ENCODE assay signal across 26 mouse cellular contexts in the genomic region with DNA sequence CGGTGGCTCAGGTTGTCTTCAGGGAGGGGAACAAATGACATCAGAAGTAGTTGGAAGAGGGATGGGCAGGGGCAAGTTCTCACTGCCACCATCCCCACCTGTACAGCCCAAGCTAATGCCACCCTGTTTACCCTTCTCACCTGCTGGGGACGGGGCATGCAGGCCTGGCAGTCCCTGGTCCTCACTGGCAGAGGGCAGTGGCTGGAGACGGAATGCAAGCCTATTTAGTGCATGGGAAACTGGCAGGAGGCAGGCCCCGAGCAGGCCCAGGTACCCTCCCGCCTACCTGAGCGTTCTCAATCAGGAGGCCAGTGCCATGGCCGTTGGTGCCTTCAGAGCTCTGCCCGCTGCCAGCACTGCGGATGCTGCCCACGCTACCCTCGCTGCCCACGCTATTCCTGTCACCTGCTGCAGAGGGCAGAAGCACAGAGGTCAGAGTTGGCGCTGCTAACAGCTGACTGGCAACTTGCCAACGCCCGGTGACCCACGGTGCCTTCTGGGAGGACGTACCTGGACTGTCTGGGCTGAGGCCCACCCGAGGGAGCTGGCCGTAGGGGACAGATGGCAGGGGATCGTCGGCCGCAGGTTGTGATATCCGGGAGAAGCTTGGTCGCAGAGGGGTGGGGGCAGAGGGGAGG. TPM values are rescaled to one million over a fixed set of nuclear protein-coding genes. Genes with fewer than 3 reads are reported as not detected.
DNase-seq lines count a peak whose midpoint lies in the region; ATAC-seq lines count a peak whose summit lies in the region.
"Had no signal": no experiment of that assay in that cellular context is flagged by ENCODE, and none has a peak within 500 bp of the region (broad histone marks: within the 10 kb centered on the region; RNA-seq: fewer than 3 reads in every experiment).

No protein-coding gene starts in this region.

- ATAC-seq in heart, embryonic 16.5 days (replicated peaks; ENCODE audit: extremely low read depth, insufficient read depth, low FRiP score): no peak
- ATAC-seq in megakaryocyte, adult 5-6 weeks (ENCODE audit: poor library complexity, severe bottlenecking): no peak
- ATAC-seq in liver, embryonic 15.5 days (ENCODE audit: insufficient read depth): no peak
- ATAC-seq: CD4-positive, CD25-positive, alpha-beta regulatory T cell, adult 4 months; forebrain, postnatal 0 days; hindbrain, embryonic 16.5 days had no signal

- no peaks in the 10 kb centered on the region for H3K27me3 ChIP-seq in heart, embryonic 16.5 days (ENCODE audit: control insufficient read depth, insufficient read depth, low read length)
- H3K27me3 ChIP-seq in megakaryocyte, embryonic 14.5 days (replicated peaks): peaks cover 8% of the 10 kb centered on the region
- no peaks in the 10 kb centered on the region for H3K27me3 ChIP-seq in liver, embryonic 15.5 days
- H3K27me3 ChIP-seq: embryonic facial prominence, embryonic 12.5 days; forebrain, embryonic 12.5 days; heart, embryonic 15.5 days; limb, embryonic 15.5 days; neural tube, embryonic 15.5 days had no signal

- no peak overlapping the region for H3K4me2 ChIP-seq in heart, embryonic 16.5 days (ENCODE audit: low read depth, low read length)
- peak overlapping the region; percentile 69 for H3K4me2 ChIP-seq in liver, embryonic 15.5 days
- H3K4me2 ChIP-seq: embryonic facial prominence, embryonic 12.5 days; forebrain, embryonic 12.5 days; heart, embryonic 15.5 days; limb, embryonic 15.5 days; neural tube, embryonic 15.5 days had no signal

- H3K9ac ChIP-seq in heart, embryonic 16.5 days (ENCODE audit: low read length): 0 out of 2 replicates have a peak overlapping the region, but pooled peaks have one; percentile 5
- no peak overlapping the region for H3K9ac ChIP-seq in liver, embryonic 15.5 days
- H3K9ac ChIP-seq: embryonic facial prominence, embryonic 12.5 days; forebrain, embryonic 12.5 days; forebrain, postnatal 0 days; heart, embryonic 15.5 days; limb, embryonic 15.5 days; neural tube, embryonic 15.5 days had no signal

- DNase-seq in heart, postnatal 14 days: no peak
- DNase-seq in kidney, postnatal 10 days: peak; percentile 57
- DNase-seq in kidney, adult 8-10 months: no peak
- DNase-seq in cerebellum, adult 9-10 months: no peak
- DNase-seq: adrenal gland, postnatal 25 days; embryo, embryonic 11 days; forebrain, postnatal 0 days; layer of hippocampus, postnatal 36 days; lung, postnatal 36 days; midbrain, embryonic 14.5 days; retina, postnatal 1 day; right cerebral cortex, postnatal 14 days had no signal

- no peak overlapping the region for H3K27ac ChIP-seq in heart, embryonic 16.5 days (ENCODE audit: low read length)
- H3K27ac ChIP-seq in liver, embryonic 15.5 days (replicated peaks): no peak overlapping the region; the same call in 1 of the 2 replicates
- H3K27ac ChIP-seq: embryonic facial prominence, embryonic 12.5 days; forebrain, embryonic 12.5 days; heart, embryonic 15.5 days; limb, embryonic 10.5 days; limb, embryonic 15.5 days; neural tube, embryonic 15.5 days had no signal

- no peaks in the 10 kb centered on the region for H3K9me3 ChIP-seq in heart, embryonic 16.5 days (replicated peaks; ENCODE audit: control insufficient read depth, low read length)
- H3K9me3 ChIP-seq in megakaryocyte, embryonic 14.5 days: no peaks in the 10 kb centered on the region
- no peaks in the 10 kb centered on the region for H3K9me3 ChIP-seq in liver, embryonic 15.5 days (replicated peaks)
- H3K9me3 ChIP-seq: embryonic facial prominence, embryonic 12.5 days; forebrain, embryonic 12.5 days; heart, embryonic 15.5 days; limb, embryonic 10.5 days; limb, embryonic 15.5 days; neural tube, embryonic 15.5 days had no signal

- peaks cover 15% of the 10 kb centered on the region for H3K4me1 ChIP-seq in heart, embryonic 16.5 days (ENCODE audit: control insufficient read depth, insufficient read depth, low read length)
- peaks cover 21% of the 10 kb centered on the region for H3K4me1 ChIP-seq in megakaryocyte, embryonic 14.5 days
- H3K4me1 ChIP-seq in liver, embryonic 15.5 days (replicated peaks): peaks cover 59% of the 10 kb centered on the region

- WGBS in heart, embryonic 16.5 days: 78% methylated on average over 24 of the region's 24 CpGs
- 90% methylated on average over 24 of the region's 24 CpGs for WGBS in liver, embryonic 15.5 days (ENCODE audit: insufficient replicate concordance)

- peaks cover 72% of the 10 kb centered on the region for H3K36me3 ChIP-seq in heart, embryonic 16.5 days (ENCODE audit: control insufficient read depth, insufficient read depth)
- peaks cover 61% of the 10 kb centered on the region for H3K36me3 ChIP-seq in megakaryocyte, embryonic 14.5 days (replicated peaks; ENCODE audit: low read length)
- peaks cover 88% of the 10 kb centered on the region for H3K36me3 ChIP-seq in liver, embryonic 15.5 days (replicated peaks)

- no peak overlapping the region for H3K4me3 ChIP-seq in heart, embryonic 16.5 days (ENCODE audit: low read length)
- H3K4me3 ChIP-seq in megakaryocyte, embryonic 14.5 days (replicated peaks): peak overlapping the region; percentile 17
- peak overlapping the region; percentile 51; the same call in 1 of the 2 replicates for H3K4me3 ChIP-seq in liver, embryonic 15.5 days (replicated peaks)
- H3K4me3 ChIP-seq: embryonic facial prominence, embryonic 12.5 days; forebrain, embryonic 12.5 days; heart, embryonic 15.5 days; limb, embryonic 10.5 days; limb, embryonic 15.5 days; neural tube, embryonic 15.5 days had no signal

- intact Hi-C loops in heart, postnatal 14 days (cut with DNase I): no loop called here

RNA-seq across cellular contexts. Expression of a gene that starts 10.2 kb away (rescaled TPM):
- 18.9 and 22.1 TPM in 2 replicates for polyA plus RNA-seq in heart, embryonic 16.5 days (2015; fragmentation: Nextera tagmentation; extraction: Ambion mirVana)
- 10 to 100 TPM; 54.0 to 54.9 TPM for total RNA-seq in heart, postnatal 14 days (2021)
- polyA plus RNA-seq in megakaryocyte, embryonic 14.5 days (2012; ENCODE audit: insufficient read depth, low replicate concordance): 3.0 and 5.3 TPM in 2 replicates
- 1.6 and 2.5 TPM in 2 replicates for total RNA-seq in megakaryocyte, adult 5-6 weeks (2015)
- total RNA-seq in megakaryocyte, adult 5-6 weeks (2017): 1.7 and 3.0 TPM in 2 replicates
- 5.7 and 6.7 TPM in 2 replicates for polyA plus RNA-seq in liver, embryonic 15.5 days (2015; fragmentation: Nextera tagmentation; extraction: Ambion mirVana)

RNA-seq across cellular contexts. Expression of a gene that starts 11.3 kb away (rescaled TPM):
- 26.2 and 28.3 TPM in 2 replicates for polyA plus RNA-seq in heart, embryonic 16.5 days (2015; fragmentation: Nextera tagmentation; extraction: Ambion mirVana)
- total RNA-seq in heart, postnatal 14 days (2021): 10 to 100 TPM in 1 of 2 experiments, 1 to 10 TPM in 1; 8.7 to 12.1 TPM
- 21.0 and 35.3 TPM in 2 replicates for polyA plus RNA-seq in megakaryocyte, embryonic 14.5 days (2012; ENCODE audit: insufficient read depth, low replicate concordance)
- total RNA-seq in megakaryocyte, adult 5-6 weeks (2015): 2.6 and 5.4 TPM in 2 replicates
- total RNA-seq in megakaryocyte, adult 5-6 weeks (2017): 7.0 and 16.3 TPM in 2 replicates
- 13.7 and 18.7 TPM in 2 replicates for polyA plus RNA-seq in liver, embryonic 15.5 days (2015; fragmentation: Nextera tagmentation; extraction: Ambion mirVana)

RNA-seq across cellular contexts. Expression of a gene that starts 20.7 kb away (rescaled TPM):
- polyA plus RNA-seq in heart, embryonic 16.5 days (2015; fragmentation: Nextera tagmentation; extraction: Ambion mirVana): 17.7 and 18.2 TPM in 2 replicates
- total RNA-seq in heart, postnatal 14 days (2021): 10 to 100 TPM; 15.0 to 18.2 TPM
- 6.1 and 12.4 TPM in 2 replicates for polyA plus RNA-seq in megakaryocyte, embryonic 14.5 days (2012; ENCODE audit: insufficient read depth, low replicate concordance)
- total RNA-seq in megakaryocyte, adult 5-6 weeks (2015): 3.4 and 5.0 TPM in 2 replicates
- 5.2 and 6.0 TPM in 2 replicates for total RNA-seq in megakaryocyte, adult 5-6 weeks (2017)
- polyA plus RNA-seq in liver, embryonic 15.5 days (2015; fragmentation: Nextera tagmentation; extraction: Ambion mirVana): 11.9 and 16.2 TPM in 2 replicates

RNA-seq across cellular contexts. Expression of a gene that starts 38.0 kb away (rescaled TPM):
- polyA plus RNA-seq in heart, embryonic 16.5 days (2015; fragmentation: Nextera tagmentation; extraction: Ambion mirVana): 36.8 and 43.1 TPM in 2 replicates
- 100 to 1,000 TPM; 103 to 111 TPM for total RNA-seq in heart, postnatal 14 days (2021)
- polyA plus RNA-seq in megakaryocyte, embryonic 14.5 days (2012; ENCODE audit: insufficient read depth, low replicate concordance): 22.7 and 34.8 TPM in 2 replicates
- total RNA-seq in megakaryocyte, adult 5-6 weeks (2015): 16.1 and 17.1 TPM in 2 replicates
- total RNA-seq in megakaryocyte, adult 5-6 weeks (2017): 15.9 and 18.8 TPM in 2 replicates
- polyA plus RNA-seq in liver, embryonic 15.5 days (2015; fragmentation: Nextera tagmentation; extraction: Ambion mirVana): 9.9 and 10.1 TPM in 2 replicates

RNA-seq across cellular contexts. Expression of a gene that starts 55.0 kb away (rescaled TPM):
- 0.17 and 1.7 TPM in 2 replicates for polyA plus RNA-seq in heart, embryonic 16.5 days (2015; fragmentation: Nextera tagmentation; extraction: Ambion mirVana)
- under 1 TPM; 0.07 to 0.14 TPM for total RNA-seq in heart, postnatal 14 days (2021)
- 0.48 TPM in 1 of 2 replicates, not detected in the other for polyA plus RNA-seq in megakaryocyte, embryonic 14.5 days (2012; ENCODE audit: insufficient read depth, low replicate concordance)
- 0.51 TPM in 1 of 2 replicates, not detected in the other for total RNA-seq in megakaryocyte, adult 5-6 weeks (2015)
- total RNA-seq in megakaryocyte, adult 5-6 weeks (2017): 0.04 and 0.33 TPM in 2 replicates
- polyA plus RNA-seq in liver, embryonic 15.5 days (2015; fragmentation: Nextera tagmentation; extraction: Ambion mirVana): 0.45 and 0.46 TPM in 2 replicates
- total RNA-seq: adrenal gland, adult 18-20 months; forebrain, postnatal 0 days; gastrocnemius, adult 8-10 months had no signal
- polyA plus RNA-seq: CD4-positive, CD25-positive, alpha-beta regulatory T cell, adult 4 months; midbrain, embryonic 14.5 days had no signal
